Mouse (Mus musculus): ENCODE results near the gene Nhsl2. TPM values are rescaled to one million over a fixed set of nuclear protein-coding genes. Genes with fewer than 3 reads are reported as not detected.
A peak's percentile ranks its signal among the peaks of the same experiment; 100 is the strongest.
"Not testable (repeated sequence)": the region's sequence is repeated elsewhere in the genome, so short reads cannot be mapped to it uniquely, and the experiment has no call there.

The Nhsl2 gene
- polyA plus RNA-seq (2016; fragmentation: Nextera tagmentation; extraction: Ambion mirVana), result 8.2 and 9.0 TPM in 2 replicates

- peak; percentile 90 for ATAC-seq (ENCODE audit: low FRiP score)
- peaks cover 2% of the 10 kb centered on the region; the same call in 1 of the 2 replicates for H3K4me1 ChIP-seq
- WGBS, result 26% methylated on average over 56 of the region's 58 CpGs
- H3K9ac ChIP-seq, result peak within 1 kb of the TSS; percentile 48
- peak within 1 kb of the TSS; percentile 52 for H3K4me3 ChIP-seq (replicated peaks)
- no peaks in the 10 kb centered on the region for H3K9me3 ChIP-seq
- H3K27me3 ChIP-seq, result peaks cover 83% of the 10 kb centered on the region
- H3K4me2 ChIP-seq, result peak within 1 kb of the TSS; percentile 66
- H3K36me3 ChIP-seq (replicated peaks), result no peaks in the 10 kb centered on the region
- no peak within 1 kb of the TSS for H3K27ac ChIP-seq
Measured at GRCm38 (mm10) chrX:101849281-101849821, at the start of gene Nhsl2. Nhsl2 (plus strand) TSS chrX:101849385.

GRCm38 (mm10) chrX:101805512-101805911 lies 43.7 kb upstream of the Nhsl2 start:
- ATAC-seq (ENCODE audit: low FRiP score), result no peak
- no peak overlapping the region for H3K9ac ChIP-seq
- H3K9me3 ChIP-seq, result no peaks in the 10 kb centered on the region
- H3K4me2 ChIP-seq, result no peak overlapping the region
- no peaks in the 10 kb centered on the region for H3K4me1 ChIP-seq
- 50% methylated on average over 2 of the region's 2 CpGs for WGBS
- H3K4me3 ChIP-seq (replicated peaks), result no peak overlapping the region
- no peak overlapping the region for H3K27ac ChIP-seq
- H3K27me3 ChIP-seq, result peaks cover 13% of the 10 kb centered on the region
- H3K36me3 ChIP-seq (replicated peaks), result no peaks in the 10 kb centered on the region

- Histone ChIP-seq H3K27me3 (peaks cover 14% of the 10 kb centered on the region), H3K9me3 (no peaks in the 10 kb centered on the region)
- 55% methylated on average over 3 of the region's 3 CpGs for WGBS
Measured at GRCm38 (mm10) chrX:101811750-101812149, 37.4 kb upstream of the Nhsl2 start.

GRCm38 (mm10) chrX:101819163-101819562 lies 30.0 kb upstream of the Nhsl2 start:
- ATAC-seq (ENCODE audit: low FRiP score), result no peak
- no peak overlapping the region for H3K4me2 ChIP-seq
- H3K36me3 ChIP-seq (replicated peaks), result no peaks in the 10 kb centered on the region
- H3K4me3 ChIP-seq (replicated peaks), result no peak overlapping the region
- H3K4me1 ChIP-seq, result no peaks in the 10 kb centered on the region
- 73% methylated on average over 1 of the region's 1 CpGs for whole genome bisulfite sequencing
- no peak overlapping the region for H3K9ac ChIP-seq
- peaks cover 49% of the 10 kb centered on the region for H3K27me3 ChIP-seq
- H3K27ac ChIP-seq, result no peak overlapping the region
- H3K9me3 ChIP-seq, result no peaks in the 10 kb centered on the region

More at GRCm38 (mm10) chrX:101811750-101812149, 37.4 kb upstream of the Nhsl2 start:
- ATAC-seq (ENCODE audit: low FRiP score), result no peak
- Histone ChIP-seq H3K27ac (no peak overlapping the region), H3K9ac (no peak overlapping the region), H3K4me1 (no peaks in the 10 kb centered on the region), H3K4me3 (replicated peaks) (no peak overlapping the region), H3K4me2 (no peak overlapping the region), H3K36me3 (replicated peaks) (no peaks in the 10 kb centered on the region)

- peaks cover 44% of the 10 kb centered on the region for H3K27me3 ChIP-seq
- H3K27ac ChIP-seq; H3K4me1 ChIP-seq; H3K9me3 ChIP-seq; H3K4me3 ChIP-seq (replicated peaks); ATAC-seq (ENCODE audit: low FRiP score); H3K36me3 ChIP-seq (replicated peaks); H3K9ac ChIP-seq; H3K4me2 ChIP-seq: not testable (repeated sequence)
Measured at GRCm38 (mm10) chrX:101819980-101820379, 29.2 kb upstream of the Nhsl2 start.

- Histone ChIP-seq H3K4me3 (replicated peaks) (no peak overlapping the region), H3K4me2 (no peak overlapping the region), H3K27me3 (peaks cover 73% of the 10 kb centered on the region), H3K27ac (no peak overlapping the region), H3K36me3 (replicated peaks) (no peaks in the 10 kb centered on the region), H3K4me1 (peaks cover 2% of the 10 kb centered on the region; the same call in 1 of the 2 replicates), H3K9me3 (no peaks in the 10 kb centered on the region), H3K9ac (no peak overlapping the region)
- WGBS, result 45% methylated on average over 5 of the region's 5 CpGs
- no peak for ATAC-seq (ENCODE audit: low FRiP score)
Measured at GRCm38 (mm10) chrX:101847191-101847795, 1.9 kb upstream of the Nhsl2 start.

- Histone ChIP-seq H3K4me1 (peaks cover 2% of the 10 kb centered on the region; the same call in 1 of the 2 replicates), H3K27me3 (peaks cover 85% of the 10 kb centered on the region), H3K9me3 (no peaks in the 10 kb centered on the region), H3K36me3 (replicated peaks) (no peaks in the 10 kb centered on the region), H3K4me2 (peak overlapping the region; percentile 66), H3K4me3 (replicated peaks) (peak overlapping the region; percentile 52), H3K27ac (no peak overlapping the region), H3K9ac (peak overlapping the region; percentile 48)
- WGBS, result 26% methylated on average over 49 of the region's 59 CpGs
- ATAC-seq (ENCODE audit: low FRiP score), result peak; percentile 65
Measured at GRCm38 (mm10) chrX:101849901-101850551, 841 bp downstream of the Nhsl2 start.

- Histone ChIP-seq H3K27ac (no peak overlapping the region), H3K4me1 (peaks cover 2% of the 10 kb centered on the region; the same call in 1 of the 2 replicates), H3K4me3 (replicated peaks) (no peak overlapping the region), H3K9ac (no peak overlapping the region), H3K4me2 (no peak overlapping the region), H3K27me3 (peaks cover 77% of the 10 kb centered on the region), H3K36me3 (replicated peaks) (no peaks in the 10 kb centered on the region), H3K9me3 (no peaks in the 10 kb centered on the region)
- ATAC-seq (ENCODE audit: low FRiP score), result no peak
- WGBS, result 38% methylated on average over 7 of the region's 7 CpGs
Measured at GRCm38 (mm10) chrX:101851566-101852354, 2.6 kb downstream of the Nhsl2 start.

- peaks cover 50% of the 10 kb centered on the region for H3K27me3 ChIP-seq
- H3K4me1 ChIP-seq, result no peaks in the 10 kb centered on the region
- no peaks in the 10 kb centered on the region for H3K9me3 ChIP-seq
- H3K4me2 ChIP-seq, result no peak overlapping the region
- ATAC-seq (ENCODE audit: low FRiP score), result no peak
- no peak overlapping the region for H3K27ac ChIP-seq
- WGBS, result 73% methylated on average over 4 of the region's 4 CpGs
- H3K4me3 ChIP-seq (replicated peaks), result no peak overlapping the region
- H3K9ac ChIP-seq, result no peak overlapping the region
- H3K36me3 ChIP-seq (replicated peaks), result no peaks in the 10 kb centered on the region
Measured at GRCm38 (mm10) chrX:101863666-101864378, 14.6 kb downstream of the Nhsl2 start.

- H3K27me3 ChIP-seq, result peaks cover 46% of the 10 kb centered on the region
- WGBS, result 49% methylated on average over 5 of the region's 5 CpGs
Measured at GRCm38 (mm10) chrX:101864788-101865187, 15.6 kb downstream of the Nhsl2 start.

GRCm38 (mm10) chrX:101874147-101874546 lies 25.0 kb downstream of the Nhsl2 start:
- H3K9ac ChIP-seq, result no peak overlapping the region
- 84% methylated on average over 3 of the region's 3 CpGs for WGBS
- H3K36me3 ChIP-seq (replicated peaks), result no peaks in the 10 kb centered on the region
- no peak overlapping the region for H3K27ac ChIP-seq
- no peaks in the 10 kb centered on the region for H3K9me3 ChIP-seq
- H3K4me2 ChIP-seq, result no peak overlapping the region
- H3K4me3 ChIP-seq (replicated peaks), result no peak overlapping the region
- H3K4me1 ChIP-seq, result no peaks in the 10 kb centered on the region
- peaks cover 45% of the 10 kb centered on the region for H3K27me3 ChIP-seq
- no peak for ATAC-seq (ENCODE audit: low FRiP score)

More at GRCm38 (mm10) chrX:101864788-101865187, 15.6 kb downstream of the Nhsl2 start:
- Histone ChIP-seq H3K4me2 (no peak overlapping the region), H3K9me3 (no peaks in the 10 kb centered on the region), H3K36me3 (replicated peaks) (no peaks in the 10 kb centered on the region), H3K27ac (no peak overlapping the region), H3K9ac (no peak overlapping the region), H3K4me3 (replicated peaks) (no peak overlapping the region), H3K4me1 (no peaks in the 10 kb centered on the region)
- no peak for ATAC-seq (ENCODE audit: low FRiP score)

GRCm38 (mm10) chrX:101874901-101875300 lies 25.7 kb downstream of the Nhsl2 start:
- no peak overlapping the region for H3K27ac ChIP-seq
- no peak for ATAC-seq (ENCODE audit: low FRiP score)
- WGBS, result 77% methylated on average over 2 of the region's 2 CpGs
- H3K9me3 ChIP-seq, result no peaks in the 10 kb centered on the region
- H3K4me3 ChIP-seq (replicated peaks), result no peak overlapping the region
- no peaks in the 10 kb centered on the region for H3K4me1 ChIP-seq
- no peak overlapping the region for H3K4me2 ChIP-seq
- no peak overlapping the region for H3K9ac ChIP-seq
- H3K36me3 ChIP-seq (replicated peaks), result no peaks in the 10 kb centered on the region
- peaks cover 41% of the 10 kb centered on the region for H3K27me3 ChIP-seq

All from forebrain, embryonic 12.5 days (tissue).